Mouse (Mus musculus): ENCODE measurements around the gene Uox.

Uox gene

GRCm38 (mm10) chr3:146628227-146628982 is 58.2 kb downstream of the Uox start:
- DNase-seq: no peak

DNA sequence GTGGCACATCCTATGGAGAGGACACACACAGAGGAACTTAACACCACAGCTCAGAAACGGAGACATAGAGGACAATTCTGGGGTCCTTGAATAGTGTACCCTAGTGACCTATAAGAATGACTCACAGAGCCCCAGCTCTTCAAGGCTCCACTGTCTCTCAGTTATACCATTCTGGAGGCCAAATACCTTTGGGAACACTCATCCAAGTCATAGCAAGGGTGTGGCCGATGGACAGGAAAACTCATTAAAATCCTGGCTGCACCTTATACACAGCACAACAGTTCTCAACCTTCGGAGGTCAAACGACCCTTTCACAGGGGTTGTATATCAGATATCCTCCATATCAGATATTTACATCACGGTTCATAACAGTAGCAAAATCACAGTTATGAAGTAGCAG is 62.3 kb downstream of the Uox start:
- no peak for DNase-seq

DNA sequence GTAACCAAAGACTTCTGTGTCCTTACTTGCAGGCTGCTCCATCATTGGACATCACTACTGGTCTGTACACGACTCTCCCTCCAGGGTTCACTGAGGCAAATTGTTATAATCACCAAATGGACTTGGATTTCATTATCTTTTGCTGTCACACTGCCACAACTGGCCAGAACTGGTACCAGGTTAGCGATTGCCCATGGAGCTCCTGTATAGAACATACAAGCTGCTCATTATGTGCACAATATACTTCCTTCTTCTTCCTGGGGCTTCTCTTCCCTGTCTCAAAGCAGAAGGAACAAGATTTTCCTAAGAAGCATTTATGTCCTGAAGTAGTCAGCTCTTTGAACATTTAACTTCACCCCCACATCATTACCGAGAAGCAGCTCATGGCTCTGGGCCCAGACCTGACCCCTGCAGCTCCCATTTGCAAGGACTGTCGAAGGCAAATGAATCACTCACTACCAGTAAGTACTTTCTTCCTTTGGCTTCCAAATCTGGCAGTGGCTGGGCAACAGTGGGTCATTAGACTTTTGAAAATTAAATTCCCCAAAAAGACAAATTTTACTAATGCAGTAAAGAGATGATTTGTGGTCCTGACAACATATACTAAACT is 71.7 kb downstream of the Uox start:
- peak; percentile 74 to 80 for DNase-seq

DNA sequence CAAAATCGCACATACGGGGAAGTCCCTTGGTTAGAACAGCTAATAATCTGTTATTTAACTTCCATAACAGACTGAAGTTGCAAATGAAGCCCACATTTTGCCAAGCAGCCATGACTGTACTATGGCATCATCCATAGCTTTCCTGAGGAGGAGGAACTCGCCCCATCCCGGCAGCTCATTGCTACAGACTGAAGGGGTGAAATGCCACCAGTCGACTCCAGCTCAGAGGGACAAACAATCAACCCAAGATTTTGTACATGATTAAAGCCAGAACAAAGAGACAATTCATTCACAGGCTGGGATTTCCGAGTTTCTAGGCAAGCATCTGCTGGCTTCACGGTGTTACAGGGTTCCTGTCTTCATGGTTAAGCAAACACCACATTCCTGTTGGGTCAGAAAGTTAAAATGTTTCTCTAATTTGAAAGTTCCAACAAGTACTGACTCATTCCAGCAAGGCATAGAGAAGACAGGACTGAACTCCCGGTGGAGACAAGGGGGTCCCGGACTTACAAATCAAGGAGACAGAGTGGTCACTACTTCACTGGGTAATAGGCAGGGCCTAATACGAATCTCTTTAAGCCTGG is 79.2 kb downstream of the Uox start:
- DNase-seq: no peak

DNA sequence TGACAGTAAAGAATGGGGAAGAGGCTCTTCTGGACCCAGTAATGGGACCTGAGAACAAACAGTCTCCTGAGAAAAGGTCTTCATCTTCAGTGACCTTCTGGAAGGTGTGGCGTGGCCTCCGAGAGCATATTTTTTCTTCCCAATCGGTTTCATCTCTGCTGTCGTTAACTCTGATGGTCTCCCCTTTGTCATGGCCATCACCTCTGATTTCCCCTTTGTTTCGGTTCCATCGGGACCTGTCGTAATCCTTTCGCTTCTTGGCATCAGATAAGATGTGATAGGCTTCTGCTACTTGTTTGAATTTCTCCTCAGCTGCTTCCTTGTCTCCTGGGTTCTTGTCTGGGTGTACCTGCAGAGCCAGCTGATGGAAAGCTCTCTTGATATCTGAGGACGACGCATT is 80.5 kb downstream of the Uox start:
- DNase-seq: no peak

DNA sequence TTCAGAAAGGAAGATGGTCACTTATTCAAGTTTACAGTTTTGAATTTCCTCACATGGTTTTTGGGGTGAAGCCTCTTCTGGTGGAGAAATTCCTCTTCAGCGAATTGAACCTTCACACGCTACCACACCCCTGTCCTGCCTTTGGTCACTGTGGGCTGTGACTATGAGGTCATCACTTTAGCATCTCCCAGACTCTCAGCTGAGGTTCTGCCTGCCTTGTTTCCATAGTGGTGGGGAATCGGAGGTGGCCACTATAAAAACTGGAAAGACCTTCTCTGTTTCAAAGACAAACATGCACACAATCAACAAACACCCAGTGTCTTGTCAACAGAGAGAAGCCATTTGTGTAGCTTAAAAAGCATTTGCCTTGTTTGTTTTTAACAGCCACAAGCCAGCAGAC is 81.0 kb downstream of the Uox start, which contains the start of gene 4930503B20Rik:
Gene 4930503B20Rik, minus strand, starts transcription at position 101 of the 400 bp plus-strand sequence.
- no peak for DNase-seq

DNA sequence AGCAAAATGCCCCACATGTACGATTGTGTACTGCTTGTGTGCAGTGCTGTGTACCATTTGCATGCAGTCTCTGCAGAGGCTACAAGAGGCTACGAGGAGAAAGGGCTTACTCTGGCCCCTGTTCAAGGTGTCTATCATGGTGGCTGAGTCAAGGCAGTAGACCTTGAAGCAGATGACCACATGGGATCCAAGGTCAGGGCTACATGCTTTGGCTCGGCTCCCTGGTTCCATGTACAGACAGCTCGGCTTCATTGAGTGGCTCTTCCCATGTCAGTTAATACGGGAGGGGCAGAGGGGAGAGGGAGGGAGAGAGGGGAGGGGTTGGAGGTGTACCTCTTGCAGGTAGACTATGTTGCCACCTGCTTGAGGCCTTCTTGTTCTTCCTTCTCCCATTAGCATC is 82.2 kb downstream of the Uox start:
- no peak for DNase-seq

- no peak for DNase-seq
Measured at GRCm38 (mm10) chr3:146653692-146654091, 83.5 kb downstream of the Uox start.

DNA sequence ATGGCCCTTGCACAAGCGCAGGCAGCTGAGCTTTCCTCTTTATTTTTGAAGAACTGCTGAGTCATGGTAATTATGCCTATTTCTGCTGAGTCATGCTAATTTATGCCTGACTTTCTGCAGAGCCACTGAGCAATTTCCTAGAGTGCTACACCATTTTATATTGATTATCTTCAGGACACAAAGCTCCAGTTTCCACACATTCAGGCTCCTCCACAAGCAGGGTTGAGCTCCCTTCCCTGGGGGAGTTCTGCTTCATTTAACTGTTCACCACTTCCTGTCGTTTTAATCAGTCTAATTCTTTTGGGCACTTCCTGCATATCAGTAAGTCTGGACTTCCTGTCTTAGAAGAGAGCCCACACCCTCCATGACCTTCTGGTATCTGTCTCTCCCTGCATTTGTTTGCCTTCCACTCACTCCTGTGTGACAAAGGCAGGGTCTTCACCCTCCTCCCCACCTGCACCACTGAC is 84.9 kb downstream of the Uox start:
- no peak for DNase-seq

DNA sequence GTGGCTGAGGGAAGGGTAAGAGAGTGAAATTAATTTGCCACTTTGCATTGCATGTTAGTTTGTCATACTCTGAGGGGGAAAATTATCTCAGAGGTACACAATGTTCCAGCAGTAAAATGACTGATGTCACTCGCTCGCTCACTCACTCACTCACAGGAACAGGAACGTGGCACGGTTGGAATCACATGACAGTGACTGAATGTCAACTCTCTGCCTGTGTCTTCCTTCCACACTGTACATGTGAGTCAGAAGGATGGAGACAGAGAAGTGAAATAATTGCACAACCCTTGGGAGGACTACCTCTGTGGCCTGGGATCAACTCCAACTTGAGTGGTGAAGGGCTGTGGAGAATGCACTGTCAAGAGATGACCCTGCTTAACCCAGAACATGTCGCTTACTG is 87.2 kb downstream of the Uox start:
- DNase-seq: no peak

DNA sequence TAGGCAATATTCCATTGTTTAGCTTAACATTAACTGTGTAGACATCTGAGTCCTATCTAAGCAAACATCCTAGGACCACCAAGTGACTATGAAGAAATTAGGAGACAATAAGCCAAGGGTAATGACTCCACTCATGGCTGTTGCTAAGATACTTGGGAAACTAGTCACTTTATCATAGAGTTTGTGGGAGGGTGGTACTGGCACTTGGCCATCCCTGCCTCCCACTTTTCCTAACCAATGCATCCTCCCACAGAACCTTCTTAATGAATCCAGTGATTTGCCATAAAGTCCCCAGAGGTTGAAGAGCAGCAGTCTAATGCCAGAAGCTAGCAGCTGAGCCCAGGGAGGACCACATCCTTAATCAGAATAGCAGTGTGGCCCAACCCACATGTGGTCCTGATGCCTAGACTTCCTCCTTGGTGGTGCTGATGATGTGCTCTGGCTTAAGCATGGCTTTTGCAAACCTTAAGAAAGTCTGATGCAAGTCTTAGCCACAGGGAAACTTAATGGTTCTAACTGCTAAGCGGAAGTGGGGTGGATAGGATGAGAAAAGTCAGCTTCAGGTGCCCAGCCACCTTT is 87.9 kb downstream of the Uox start:
- DNase-seq: no peak

- peak; percentile 85 to 92 for DNase-seq
Measured at GRCm38 (mm10) chr3:146659321-146659720, 89.1 kb downstream of the Uox start.

DNA sequence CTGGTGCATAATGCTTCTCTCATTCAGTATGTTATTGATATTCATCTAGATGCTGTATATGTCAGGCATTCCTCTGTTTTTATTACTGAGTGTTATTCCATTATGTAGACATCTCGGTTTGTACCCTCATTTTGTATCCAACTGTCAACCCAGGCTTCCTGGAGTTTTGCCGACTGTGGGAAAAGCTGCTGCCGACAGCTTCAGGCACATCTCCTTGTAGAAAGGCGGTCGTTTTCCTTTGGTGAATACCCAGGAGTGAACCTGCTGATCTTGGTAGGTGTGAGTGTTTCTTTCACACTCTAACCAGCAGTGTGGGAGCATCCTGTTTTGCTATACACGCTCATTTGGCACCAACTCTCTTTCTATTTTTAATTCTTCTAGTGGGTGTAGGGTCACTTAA is 90.8 kb downstream of the Uox start:
- DNase-seq: peak in 1 of 2 experiments; percentile 21

DNA sequence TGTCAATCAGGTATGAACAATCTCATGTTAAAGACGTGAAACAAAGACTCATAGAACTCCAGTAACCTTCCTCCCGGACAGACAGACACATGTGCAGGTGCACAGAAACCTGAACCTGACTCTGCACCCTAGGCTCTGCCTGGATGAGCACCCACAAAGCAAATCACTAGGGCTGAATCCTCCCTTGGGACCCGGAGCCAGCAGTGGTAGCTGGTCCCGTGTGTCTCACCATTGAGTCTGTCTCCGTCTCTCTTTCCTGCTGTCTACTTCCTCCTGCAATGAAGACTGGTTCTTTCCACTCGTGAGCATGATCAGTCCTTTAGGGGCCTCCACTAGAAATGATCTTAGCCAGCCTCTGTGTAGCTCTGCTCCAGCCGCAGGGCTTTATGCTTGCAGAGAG is 91.7 kb downstream of the Uox start:
- no peak for DNase-seq

- DNase-seq: no peak
Measured at GRCm38 (mm10) chr3:146671121-146671520, 100.9 kb downstream of the Uox start.

DNA sequence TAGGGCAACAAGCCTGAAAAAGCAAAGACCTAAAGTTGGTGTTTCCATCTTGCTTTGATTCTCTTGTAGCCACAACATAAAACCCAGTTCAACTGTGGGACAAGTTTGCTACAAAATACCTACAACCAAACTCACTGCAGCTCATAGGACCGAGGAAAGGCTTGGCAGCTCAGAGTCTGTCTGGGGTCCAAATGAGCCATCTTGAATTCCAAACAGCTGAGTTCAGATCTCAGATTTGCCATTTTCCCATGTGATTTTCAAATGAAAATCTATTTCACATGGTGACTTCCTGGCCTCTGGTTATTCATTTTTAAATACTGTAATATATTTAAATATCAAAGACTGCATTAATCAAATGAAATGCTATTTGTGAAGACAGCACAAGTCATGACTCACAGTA is 104.9 kb downstream of the Uox start:
- DNase-seq: no peak

DNA sequence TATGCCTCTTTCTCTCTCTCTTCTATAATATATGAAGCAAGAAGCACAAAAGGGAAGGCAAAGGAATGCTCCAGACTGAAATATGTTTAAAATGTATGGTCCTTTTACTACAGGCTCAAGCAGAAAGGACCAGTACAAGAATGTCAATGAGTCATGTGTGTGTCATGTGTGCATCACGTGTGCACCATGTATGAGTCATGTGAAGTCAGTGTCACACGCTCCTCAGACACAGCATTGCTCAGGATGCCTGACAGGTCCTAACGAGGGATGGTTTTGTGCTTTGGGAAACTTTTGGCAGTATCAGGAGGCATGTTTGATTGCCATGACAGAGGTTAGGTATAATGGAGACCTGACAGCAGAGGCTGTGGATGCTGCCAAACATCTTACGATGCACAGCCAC is 106.0 kb downstream of the Uox start:
- no peak for DNase-seq

- no peak for DNase-seq
Measured at GRCm38 (mm10) chr3:146679646-146680045, 109.4 kb downstream of the Uox start.

- no peak for DNase-seq
Measured at GRCm38 (mm10) chr3:146680625-146681024, 110.4 kb downstream of the Uox start.

GRCm38 (mm10) chr3:146681696-146682095 is 111.5 kb downstream of the Uox start:
- no peak for DNase-seq
